Mouse (Mus musculus): ENCODE data around the gene P2rx3.
A peak's percentile ranks its signal among the peaks of the same experiment; 100 is the strongest.

The P2rx3 gene

GRCm38 (mm10) chr2:85037047-85038026 lies at the start of gene P2rx3, which contains the start of gene Ssrp1:
Gene P2rx3, minus strand, starts transcription at chr2:85037462.
Gene Ssrp1, plus strand, starts transcription at chr2:85037234.
- DNase-seq = peak; percentile 95

GRCm38 (mm10) chr2:85073751-85074150 lies 36.5 kb upstream of the P2rx3 start:
- peak; percentile 52 for DNase-seq

- DNase-seq = no peak
Measured at GRCm38 (mm10) chr2:85071921-85072320, 34.7 kb upstream of the P2rx3 start.

GRCm38 (mm10) chr2:85070086-85070485 lies 32.8 kb upstream of the P2rx3 start:
- DNase-seq = no peak

- DNase-seq = no peak
Measured at GRCm38 (mm10) chr2:85068626-85069025, 31.4 kb upstream of the P2rx3 start.

GRCm38 (mm10) chr2:85067903-85068625 lies 30.8 kb upstream of the P2rx3 start:
- DNase-seq = no peak

- DNase-seq = no peak
Measured at GRCm38 (mm10) chr2:85066937-85067336, 29.7 kb upstream of the P2rx3 start.

- DNase-seq = no peak
Measured at GRCm38 (mm10) chr2:85065141-85065875, 28.0 kb upstream of the P2rx3 start.

- DNase-seq = peak; percentile 68
Measured at GRCm38 (mm10) chr2:85061107-85061541, 23.9 kb upstream of the P2rx3 start.

GRCm38 (mm10) chr2:85060591-85061060 lies 23.4 kb upstream of the P2rx3 start:
- peak; percentile 93 for DNase-seq

GRCm38 (mm10) chr2:85059677-85060076 lies 22.4 kb upstream of the P2rx3 start:
- DNase-seq = no peak

GRCm38 (mm10) chr2:85056711-85057110 lies 19.4 kb upstream of the P2rx3 start:
- no peak for DNase-seq

- DNase-seq = no peak
Measured at GRCm38 (mm10) chr2:85053192-85053816, 16.0 kb upstream of the P2rx3 start.

- peak; percentile 73 for DNase-seq
Measured at GRCm38 (mm10) chr2:85050746-85051145, 13.5 kb upstream of the P2rx3 start.

- DNase-seq = peak; percentile 86
Measured at GRCm38 (mm10) chr2:85050001-85050634, 12.9 kb upstream of the P2rx3 start.

- peak; percentile 51 for DNase-seq
Measured at GRCm38 (mm10) chr2:85049277-85049676, 12.0 kb upstream of the P2rx3 start.

GRCm38 (mm10) chr2:85048168-85048751 lies 11.0 kb upstream of the P2rx3 start:
- peak; percentile 71 for DNase-seq

GRCm38 (mm10) chr2:85047596-85048167 lies 10.4 kb upstream of the P2rx3 start, which contains the start of gene Tnks1bp1:
Gene Tnks1bp1, plus strand, starts transcription at chr2:85048022.
- peak; percentile 100 for DNase-seq

GRCm38 (mm10) chr2:85047081-85047480 lies 9.8 kb upstream of the P2rx3 start:
- peak; percentile 52 for DNase-seq

- DNase-seq = peak; percentile 67
Measured at GRCm38 (mm10) chr2:85046222-85046621, 9.0 kb upstream of the P2rx3 start.

GRCm38 (mm10) chr2:85043623-85044022 lies 6.4 kb upstream of the P2rx3 start:
- no peak for DNase-seq
